Mouse (Mus musculus) small intestine, adult 2 months (tissue): ENCODE measurements around the gene Pknox2. TPM values are rescaled to one million over a fixed set of nuclear protein-coding genes. Genes with fewer than 3 reads are reported as not detected.

Source experiments
- H3K27ac ChIP-seq: fragments of 200-500 bp; 2 replicates; pipeline ENCODE4 v1.5.1; 2012; ENCODE audit warnings: low read depth, low read length, control low read depth, inconsistent platforms; ENCODE audit not compliant: insufficient read depth
- H3K27me3 ChIP-seq: fragments of 200-500 bp; 2 replicates; pipeline ENCODE4 v1.6.1; 2012; ENCODE audit warnings: mild to moderate bottlenecking, moderate library complexity, low read length, inconsistent platforms; ENCODE audit not compliant: control insufficient read depth, insufficient read depth
- H3K36me3 ChIP-seq: fragments of 200-500 bp; 2 replicates; pipeline ENCODE4 v1.6.1; 2012; ENCODE audit warnings: mild to moderate bottlenecking, low read length, control low read depth, inconsistent platforms; ENCODE audit not compliant: control insufficient read depth, insufficient read depth
- H3K4me1 ChIP-seq: fragments of 200-500 bp; 2 replicates; pipeline ENCODE4 v1.6.1; 2012; ENCODE audit warnings: low read length, inconsistent platforms, mixed read lengths; ENCODE audit not compliant: control insufficient read depth, insufficient read depth, insufficient read length
- H3K4me3 ChIP-seq: fragments of 200-500 bp; 2 replicates; pipeline ENCODE4 v1.5.1; 2012; ENCODE audit warnings: low read depth, mild to moderate bottlenecking, control low read depth, inconsistent platforms, low read length, moderate library complexity
- CTCF ChIP-seq: fragments of 200-500 bp; IDR thresholded peaks from 2 replicates; pipeline ENCODE4 v1.5.1; 2012; ENCODE audit warnings: low read depth, mild to moderate bottlenecking, control low read depth, inconsistent platforms, low read length, moderate library complexity, mixed read lengths; ENCODE audit not compliant: insufficient replicate concordance, insufficient read length; ENCODE audit errors: extremely low read depth
- POLR2A ChIP-seq: fragments of 200-500 bp; IDR thresholded peaks from 2 replicates; pipeline ENCODE4 v1.6.1; 2012; ENCODE audit warnings: low read depth, mild to moderate bottlenecking, control low read depth, inconsistent platforms, low read length, moderate library complexity
- WGBS: fragments of 180-500 bp; shearing (Covaris S2); methylation state at CpG from one replicate; pipeline ENCODE4 v1.1.7; 2018; 5-methylcytosine and 5-hydroxymethylcytosine counted together
- polyA plus RNA-seq: library from polyadenylated mRNA; depleted of rRNA; stranded (reverse); fragments of >200 nt; gene quantifications from 2 replicates; pipeline ENCODE4 v1.2.3, GENCODE M21; 2012

Gene Pknox2
- polyA plus RNA-seq, 1 experiment, result 2.7 TPM

DNA sequence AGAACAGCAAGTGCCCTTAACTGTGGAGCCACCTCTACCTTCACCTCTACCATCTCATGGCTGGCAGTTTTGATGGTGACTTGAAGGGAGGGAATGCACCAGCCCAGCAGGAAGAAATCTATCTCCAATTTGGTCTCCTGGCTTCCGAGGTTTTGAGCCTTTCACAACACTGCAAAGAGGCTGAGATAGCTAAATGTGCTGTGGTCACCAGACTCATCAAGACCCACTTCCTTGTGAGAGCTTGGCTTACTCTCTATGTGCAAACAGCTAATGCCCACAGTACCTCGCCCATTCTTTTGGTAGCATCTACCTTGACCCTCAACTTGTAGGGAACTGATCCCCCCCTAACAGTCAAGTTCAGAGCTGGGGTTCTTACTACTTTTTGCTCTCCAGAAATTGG is 284.6 kb downstream of the Pknox2 start:
- WGBS, result 70% methylated on average over 2 of the region's 2 CpGs
- no peak for TF ChIP-seq POLR2A
- TF ChIP-seq CTCF, result no peak
- Histone ChIP-seq H3K27me3 (no peaks in the 10 kb centered on the region), H3K4me3 (no peak overlapping the region), H3K4me1 (peaks cover 13% of the 10 kb centered on the region; the same call in 1 of the 2 replicates), H3K27ac (no peak overlapping the region), H3K36me3 (no peaks in the 10 kb centered on the region)

DNA sequence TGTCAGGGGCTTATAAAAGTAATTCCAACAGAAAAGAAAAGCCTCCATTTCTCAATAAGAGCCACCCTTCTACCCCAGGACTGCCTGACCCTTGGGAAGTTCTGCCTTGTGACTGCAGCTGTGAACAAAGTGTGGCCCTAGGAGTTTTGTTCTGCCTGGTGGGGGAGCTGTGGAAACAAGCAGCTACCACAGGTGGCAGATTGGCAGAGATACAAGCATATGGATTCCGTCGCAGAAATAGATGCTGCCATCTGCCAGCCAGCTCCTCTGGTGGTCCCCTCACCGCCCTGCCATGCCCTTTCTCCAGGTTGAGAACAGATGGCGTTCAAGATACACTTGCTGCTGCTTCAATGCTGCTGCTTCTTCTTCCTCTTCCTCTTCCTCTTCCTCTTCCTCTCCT is 288.5 kb downstream of the Pknox2 start:
- Histone ChIP-seq H3K36me3 (no peaks in the 10 kb centered on the region), H3K27me3 (no peaks in the 10 kb centered on the region), H3K4me1 (peaks cover 5% of the 10 kb centered on the region; the same call in 1 of the 2 replicates), H3K4me3 (no peak overlapping the region), H3K27ac (no peak overlapping the region)
- TF ChIP-seq CTCF (no peak), POLR2A (no peak)
- WGBS, result 71% methylated on average over 4 of the region's 4 CpGs

DNA sequence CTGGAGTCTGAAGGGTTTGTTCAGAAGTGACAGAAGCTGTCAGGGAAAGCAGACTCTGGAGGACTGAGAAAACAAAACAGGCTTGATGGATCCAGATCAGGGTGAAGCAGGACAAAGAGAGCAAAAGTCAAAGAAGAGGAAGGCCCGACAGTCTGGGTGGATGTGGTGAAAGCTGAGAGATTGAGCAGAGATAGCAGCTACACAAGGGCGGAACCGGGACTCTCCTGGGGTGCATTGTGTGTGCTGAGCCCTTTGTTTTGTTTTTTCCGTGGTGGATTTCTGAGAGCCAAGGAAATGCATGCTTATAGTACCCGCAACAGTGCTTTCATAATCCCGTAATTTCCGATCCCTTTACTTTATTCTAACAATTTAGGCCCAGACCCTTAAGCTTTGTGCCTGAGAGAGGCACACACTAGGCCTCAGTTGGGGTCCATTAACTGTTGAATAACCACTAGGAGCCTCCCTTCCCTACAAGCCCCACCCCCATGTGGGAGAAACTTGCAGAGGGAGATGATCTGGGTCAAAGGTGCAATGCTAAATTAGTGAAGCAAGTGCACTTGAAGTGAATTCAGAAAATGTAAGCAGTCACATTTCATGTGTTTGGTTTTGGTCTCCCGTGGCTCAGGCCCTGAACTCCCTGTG is 289.6 kb downstream of the Pknox2 start:
- no peak overlapping the region for H3K27ac ChIP-seq

DNA sequence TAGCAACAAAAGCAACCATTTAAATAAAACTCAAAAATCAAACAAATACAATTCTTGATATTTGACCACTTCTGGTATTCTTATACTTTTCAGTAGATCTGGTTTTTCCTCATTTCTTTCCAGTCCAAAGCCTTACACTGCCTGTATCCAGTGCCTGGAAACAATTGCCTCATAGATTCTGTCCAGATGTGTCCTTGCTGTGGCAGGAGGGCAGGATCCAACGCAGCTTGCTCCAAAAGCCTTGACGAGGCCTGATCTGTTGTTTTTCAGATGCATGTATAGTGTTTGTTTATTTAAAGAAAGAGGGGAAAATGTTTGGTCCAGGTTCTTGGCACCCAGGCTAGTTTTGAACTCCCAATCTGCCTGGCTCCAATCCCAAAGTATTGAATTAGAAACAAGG is 290.9 kb downstream of the Pknox2 start:
- Histone ChIP-seq H3K27me3 (no peaks in the 10 kb centered on the region), H3K36me3 (no peaks in the 10 kb centered on the region), H3K4me3 (no peak overlapping the region), H3K4me1 (peaks cover 2% of the 10 kb centered on the region; the same call in 1 of the 2 replicates), H3K27ac (no peak overlapping the region)
- TF ChIP-seq POLR2A (no peak), CTCF (no peak)
- WGBS, result 60% methylated on average over 2 of the region's 2 CpGs

More for the DNA sequence above, 289.6 kb downstream of the Pknox2 start:
- WGBS, result 53% methylated on average over 8 of the region's 8 CpGs
- Histone ChIP-seq H3K27me3 (no peaks in the 10 kb centered on the region), H3K4me3 (no peak overlapping the region), H3K4me1 (peaks cover 2% of the 10 kb centered on the region; the same call in 1 of the 2 replicates), H3K36me3 (no peaks in the 10 kb centered on the region)
- TF ChIP-seq CTCF (no peak), POLR2A (no peak)

DNA sequence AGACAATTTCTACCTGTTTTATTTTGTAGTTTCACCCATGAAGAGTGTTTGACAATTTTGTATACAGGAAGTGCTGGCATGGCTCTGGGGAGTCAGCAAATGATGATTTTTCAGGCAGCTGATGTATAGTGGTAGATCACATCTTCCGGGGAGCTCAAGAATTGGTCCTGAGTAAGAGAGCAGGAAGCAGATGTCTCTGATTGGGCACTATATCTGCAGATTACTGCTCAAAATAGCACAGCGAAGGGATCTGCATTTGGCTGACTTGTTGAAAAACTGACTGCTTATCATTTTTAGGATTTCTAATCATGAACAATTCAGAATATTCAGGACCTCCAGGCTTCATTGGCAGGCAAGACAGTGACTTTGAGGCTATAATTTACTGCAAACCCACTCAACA is 295.0 kb downstream of the Pknox2 start:
- TF ChIP-seq POLR2A (no peak), CTCF (no peak)
- 76% methylated on average over 2 of the region's 2 CpGs for WGBS
- Histone ChIP-seq H3K27me3 (no peaks in the 10 kb centered on the region), H3K27ac (no peak overlapping the region), H3K4me1 (no peaks in the 10 kb centered on the region), H3K36me3 (no peaks in the 10 kb centered on the region), H3K4me3 (no peak overlapping the region)

DNA sequence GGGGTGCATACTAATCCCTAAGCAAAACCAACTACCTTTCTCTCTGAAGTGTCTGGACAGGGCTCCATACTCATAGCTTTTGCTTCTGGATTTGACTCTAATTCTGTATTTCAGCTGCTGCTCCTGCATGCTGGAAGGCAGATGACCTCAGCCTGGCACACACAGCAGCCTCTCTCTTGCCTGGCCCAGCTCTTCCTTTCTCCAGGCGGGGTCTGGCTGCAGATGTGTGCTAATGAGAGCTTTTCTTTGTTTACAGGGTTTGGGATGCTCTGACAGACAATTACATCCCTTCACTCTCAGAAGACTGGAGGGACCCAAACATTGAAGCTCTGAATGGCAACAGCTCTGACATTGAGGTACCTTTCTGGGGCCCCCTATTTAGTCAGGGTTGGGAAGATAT is 297.1 kb downstream of the Pknox2 start:
- Histone ChIP-seq H3K27me3 (no peaks in the 10 kb centered on the region), H3K36me3 (no peaks in the 10 kb centered on the region), H3K27ac (no peak overlapping the region), H3K4me1 (no peaks in the 10 kb centered on the region), H3K4me3 (no peak overlapping the region)
- TF ChIP-seq POLR2A (no peak), CTCF (no peak)
- WGBS, result 48% methylated on average over 1 of the region's 1 CpGs

DNA sequence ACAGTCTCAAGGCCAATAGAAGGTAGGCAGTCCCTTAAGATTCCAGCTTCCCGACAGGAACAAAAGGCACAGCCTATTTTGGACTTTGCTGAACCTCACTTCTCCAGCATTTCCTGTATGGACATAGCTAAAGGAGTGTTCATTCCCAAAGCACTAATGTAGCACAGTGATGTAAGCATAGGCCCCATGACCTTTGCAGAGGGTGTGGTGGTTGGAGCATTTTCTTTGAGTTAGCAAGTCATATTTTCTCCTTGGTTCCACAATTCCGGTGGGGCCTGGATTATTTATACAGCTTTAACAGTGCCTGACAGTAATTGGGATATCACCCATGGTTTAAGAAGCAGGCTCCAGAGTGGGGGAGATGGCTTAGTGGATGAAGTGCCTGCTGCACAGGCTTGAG is 298.5 kb downstream of the Pknox2 start:
- no peak overlapping the region for H3K27ac ChIP-seq
- H3K4me3 ChIP-seq, result no peak overlapping the region
- no peaks in the 10 kb centered on the region for H3K4me1 ChIP-seq
- no peaks in the 10 kb centered on the region for H3K36me3 ChIP-seq
- TF ChIP-seq POLR2A (no peak), CTCF (no peak)
- WGBS, result 61% methylated on average over 2 of the region's 2 CpGs
- no peaks in the 10 kb centered on the region for H3K27me3 ChIP-seq
